8 mouse cellular contexts compared by ENCODE assay signal in the genomic region with DNA sequence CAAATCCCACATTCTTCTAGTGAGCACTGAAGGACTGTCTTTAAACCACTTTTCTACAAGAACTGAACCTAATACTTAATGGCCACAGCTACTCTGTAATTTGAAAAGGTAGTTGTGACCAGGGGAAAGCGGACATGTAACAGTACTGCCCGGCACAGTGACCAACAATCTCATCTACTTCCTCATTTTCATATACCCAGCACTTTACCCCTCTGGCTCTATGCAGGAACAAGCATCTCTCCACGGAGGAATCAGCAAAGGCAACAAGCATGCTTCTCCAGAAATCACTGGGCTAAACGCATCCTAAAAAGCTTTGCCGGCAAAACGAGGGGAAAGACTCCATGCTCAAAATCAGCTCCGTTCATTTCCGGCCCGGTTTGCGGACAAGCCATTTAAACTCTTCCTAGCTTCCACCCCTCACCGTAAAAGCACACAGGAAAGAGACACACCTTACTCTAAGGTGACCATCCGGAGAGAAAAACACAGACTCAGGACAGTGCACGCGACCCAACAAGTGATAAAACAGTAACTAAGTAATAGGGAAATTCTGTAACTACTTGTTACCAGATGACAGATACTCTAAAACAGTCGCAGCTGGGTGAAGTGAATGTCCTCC. TPM values are rescaled to one million over a fixed set of nuclear protein-coding genes. Genes with fewer than 3 reads are reported as not detected.
DNase-seq lines count a peak whose midpoint lies in the region; ATAC-seq and TF ChIP-seq lines count a peak whose summit lies in the region.

No protein-coding gene starts in this region.

- H3K4me2 ChIP-seq in kidney, embryonic 15.5 days = peak overlapping the region; percentile 82
- peak overlapping the region; percentile 96 for H3K4me2 ChIP-seq in hindbrain, embryonic 14.5 days (replicated peaks)
- peak overlapping the region; percentile 98 for H3K4me2 ChIP-seq in midbrain, embryonic 12.5 days (replicated peaks)

- H3K36me3 ChIP-seq in kidney, embryonic 15.5 days = peaks cover 30% of the 10 kb centered on the region
- H3K36me3 ChIP-seq in hindbrain, embryonic 14.5 days (replicated peaks; ENCODE audit: control insufficient read depth, insufficient read depth) = peaks cover 28% of the 10 kb centered on the region
- peaks cover 28% of the 10 kb centered on the region for H3K36me3 ChIP-seq in midbrain, embryonic 12.5 days

- intact Hi-C loops in left cerebral cortex, postnatal 10 days (cut with DNase I) = no loop called here

- WGBS in kidney, embryonic 15.5 days = 12% methylated on average over 15 of the region's 15 CpGs
- 3% methylated on average over 15 of the region's 15 CpGs for WGBS in bone marrow, adult 2 months
- 31% methylated on average over 15 of the region's 15 CpGs for WGBS in hindbrain, embryonic 14.5 days
- 32% methylated on average over 15 of the region's 15 CpGs for WGBS in midbrain, embryonic 12.5 days

- TF ChIP-seq CTCF in bone marrow, adult 2 months (IDR thresholded peaks at IDR 0.05; ENCODE audit: control insufficient read depth, insufficient read depth, low read length) = no peak

- no peak for ATAC-seq in kidney, embryonic 15.5 days (replicated peaks; ENCODE audit: low FRiP score)
- no peak for ATAC-seq in hindbrain, embryonic 14.5 days (ENCODE audit: low FRiP score)
- ATAC-seq in midbrain, embryonic 12.5 days (ENCODE audit: low FRiP score, low read depth) = no peak

- H3K27me3 ChIP-seq in kidney, embryonic 15.5 days = no peaks in the 10 kb centered on the region
- H3K27me3 ChIP-seq in hindbrain, embryonic 14.5 days (ENCODE audit: control insufficient read depth, insufficient read depth, low read length) = no peaks in the 10 kb centered on the region
- no peaks in the 10 kb centered on the region for H3K27me3 ChIP-seq in midbrain, embryonic 12.5 days

- H3K9ac ChIP-seq in kidney, embryonic 15.5 days = peak overlapping the region; percentile 99
- H3K9ac ChIP-seq in hindbrain, embryonic 14.5 days = peak overlapping the region; percentile 98
- peak overlapping the region; percentile 99 for H3K9ac ChIP-seq in midbrain, embryonic 12.5 days (replicated peaks)

- DNase-seq in kidney, adult 18-20 months = no peak
- DNase-seq in hindbrain, embryonic 14.5 days (ENCODE audit: low spot score) = no peak
- DNase-seq in left cerebral cortex, postnatal 10 days (ENCODE audit: extremely low spot score in 1 of 2, low spot score in 2 of 2) = no peak
- no peak for DNase-seq in cerebellum, adult 18-20 months
- DNase-seq in right cerebral cortex, postnatal 25 days = no peak

- no peak overlapping the region for H3K27ac ChIP-seq in kidney, embryonic 15.5 days
- H3K27ac ChIP-seq in bone marrow, adult 2 months (ENCODE audit: control insufficient read depth, insufficient read depth, low read depth, low read length, poor library complexity) = no peak overlapping the region; the same call in 1 of the 2 replicates
- no peak overlapping the region; the same call in 1 of the 2 replicates for H3K27ac ChIP-seq in hindbrain, embryonic 14.5 days
- no peak overlapping the region; the same call in 1 of the 2 replicates for H3K27ac ChIP-seq in midbrain, embryonic 12.5 days (replicated peaks)

- no peaks in the 10 kb centered on the region for H3K9me3 ChIP-seq in kidney, embryonic 15.5 days (replicated peaks)
- H3K9me3 ChIP-seq in hindbrain, embryonic 14.5 days (ENCODE audit: control insufficient read depth, low read length) = no peaks in the 10 kb centered on the region
- H3K9me3 ChIP-seq in midbrain, embryonic 12.5 days = no peaks in the 10 kb centered on the region

- peak overlapping the region; percentile 99 for H3K4me3 ChIP-seq in kidney, embryonic 15.5 days (replicated peaks)
- peak overlapping the region; percentile 94 for H3K4me3 ChIP-seq in bone marrow, adult 2 months (replicated peaks; ENCODE audit: control insufficient read depth, low read depth, low read length)
- H3K4me3 ChIP-seq in hindbrain, embryonic 14.5 days (replicated peaks; ENCODE audit: low read length) = peak overlapping the region; percentile 97
- peak overlapping the region; percentile 100 for H3K4me3 ChIP-seq in midbrain, embryonic 12.5 days

- H3K4me1 ChIP-seq in kidney, embryonic 15.5 days = peaks cover 33% of the 10 kb centered on the region
- H3K4me1 ChIP-seq in bone marrow, adult 2 months (ENCODE audit: control insufficient read depth, insufficient read depth, low read length) = peaks cover 2% of the 10 kb centered on the region
- peaks cover 25% of the 10 kb centered on the region for H3K4me1 ChIP-seq in hindbrain, embryonic 14.5 days (replicated peaks; ENCODE audit: control insufficient read depth, insufficient read depth, low read length)
- peaks cover 25% of the 10 kb centered on the region for H3K4me1 ChIP-seq in midbrain, embryonic 12.5 days

- no peak for TF ChIP-seq POLR2A in bone marrow, adult 2 months (IDR thresholded peaks at IDR 0.05; ENCODE audit: borderline replicate concordance, control insufficient read depth, low read depth, low read length)

RNA-seq across cellular contexts. Expression of a gene that starts 1.5 kb away (rescaled TPM):
- 20.4 and 21.1 TPM in 2 replicates for polyA plus RNA-seq in kidney, embryonic 15.5 days (2015; fragmentation: Nextera tagmentation; extraction: Ambion mirVana)
- polyA plus RNA-seq in bone marrow, adult 2 months (2011; ENCODE audit: insufficient read depth, insufficient read length, low replicate concordance, missing spikeins) = 18.4 and 29.1 TPM in 2 replicates
- polyA plus RNA-seq in hindbrain, embryonic 14.5 days (2014; fragmentation: Nextera tagmentation; extraction: Ambion mirVana) = 20.3 and 20.8 TPM in 2 replicates
- polyA plus RNA-seq in midbrain, embryonic 12.5 days (2016; fragmentation: Nextera tagmentation; extraction: Ambion mirVana) = 28.5 and 28.8 TPM in 2 replicates
- 10 to 100 TPM; 47.7 to 48.7 TPM for total RNA-seq in left cerebral cortex, postnatal 10 days (2021)

RNA-seq across cellular contexts. Expression of a gene that starts 18.9 kb away (rescaled TPM):
- polyA plus RNA-seq in kidney, embryonic 15.5 days (2015; fragmentation: Nextera tagmentation; extraction: Ambion mirVana) = 19.6 and 21.2 TPM in 2 replicates
- 13.5 and 19.7 TPM in 2 replicates for polyA plus RNA-seq in bone marrow, adult 2 months (2011; ENCODE audit: insufficient read depth, insufficient read length, low replicate concordance, missing spikeins)
- 18.4 and 19.9 TPM in 2 replicates for polyA plus RNA-seq in hindbrain, embryonic 14.5 days (2014; fragmentation: Nextera tagmentation; extraction: Ambion mirVana)
- 42.1 and 44.3 TPM in 2 replicates for polyA plus RNA-seq in midbrain, embryonic 12.5 days (2016; fragmentation: Nextera tagmentation; extraction: Ambion mirVana)
- total RNA-seq in left cerebral cortex, postnatal 10 days (2021) = 10 to 100 TPM; 14.0 to 15.6 TPM
